Mouse (Mus musculus): ENCODE measurements around the gene Znhit2. TPM values are rescaled to one million over a fixed set of nuclear protein-coding genes. Genes with fewer than 3 reads are reported as not detected.

Znhit2 gene
- polyA plus RNA-seq, 1 experiment from 2014 or later, result 40.0 TPM

DNA sequence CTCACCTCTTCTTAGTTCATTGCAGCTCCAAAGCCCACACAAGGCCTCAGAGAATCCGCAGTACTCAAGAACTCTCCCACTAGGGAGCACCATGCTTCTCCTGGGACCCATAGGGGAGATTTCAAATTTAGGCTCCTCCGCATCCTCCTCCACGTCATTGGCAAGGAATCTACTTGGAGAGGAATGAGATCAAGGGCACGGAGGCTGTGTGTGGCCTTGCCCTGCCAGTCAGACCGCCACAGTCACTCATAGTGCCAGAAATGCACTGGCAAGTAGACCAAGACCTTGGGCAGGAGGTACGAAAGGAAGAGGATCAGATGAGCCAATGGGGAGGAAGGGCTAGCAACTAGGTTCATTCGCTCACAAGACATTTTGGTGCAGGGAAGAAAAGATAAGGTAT is 37.1 kb upstream of the Znhit2 start:
- Histone ChIP-seq H3K4me2 (no peak overlapping the region), H3K9ac (ENCODE audit: low read length) (peak overlapping the region; percentile 20; the same call in 1 of the 2 replicates), H3K4me1 (ENCODE audit: control insufficient read depth, insufficient read depth, low read length) (no peaks in the 10 kb centered on the region), H3K27me3 (ENCODE audit: control insufficient read depth, insufficient read depth, low read length) (no peaks in the 10 kb centered on the region), H3K27ac (ENCODE audit: low read depth, low read length) (no peak overlapping the region), H3K4me3 (ENCODE audit: low read depth, low read length) (no peak overlapping the region), H3K9me3 (ENCODE audit: control insufficient read depth, low read length) (no peaks in the 10 kb centered on the region), H3K36me3 (ENCODE audit: control insufficient read depth, insufficient read depth, low read length) (no peaks in the 10 kb centered on the region)
- ATAC-seq (ENCODE audit: low FRiP score) (no peak), DNase-seq (ENCODE audit: low spot score, missing footprints) (no peak)
- 90% methylated on average over 7 of the region's 7 CpGs for whole genome bisulfite sequencing

DNA sequence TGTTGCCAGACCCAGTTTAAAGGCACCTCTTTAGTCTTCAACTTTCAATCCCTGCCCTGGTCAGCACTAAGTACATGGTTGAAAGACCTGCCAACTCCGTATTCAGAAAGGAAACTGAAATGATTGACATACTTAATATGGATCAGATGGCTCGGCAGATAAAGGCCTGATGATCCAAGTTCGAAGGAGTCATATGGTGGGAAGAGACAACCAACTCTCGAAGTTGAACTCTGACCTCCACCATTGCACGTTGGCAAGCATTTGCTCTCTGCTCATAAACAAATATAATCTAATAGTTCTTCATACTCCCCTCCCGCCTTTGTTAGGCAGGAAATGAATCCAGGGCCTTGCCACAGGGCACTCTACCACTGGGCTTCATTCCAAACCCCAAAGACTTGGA is 32.0 kb upstream of the Znhit2 start:
- no peak overlapping the region for H3K27ac ChIP-seq (ENCODE audit: low read depth, low read length)
- no peaks in the 10 kb centered on the region for H3K27me3 ChIP-seq (ENCODE audit: control insufficient read depth, insufficient read depth, low read length)
- H3K9ac ChIP-seq (ENCODE audit: low read length), result no peak overlapping the region
- WGBS, result 90% methylated on average over 6 of the region's 6 CpGs
- H3K4me3 ChIP-seq (ENCODE audit: low read depth, low read length), result no peak overlapping the region
- no peaks in the 10 kb centered on the region for H3K36me3 ChIP-seq (ENCODE audit: control insufficient read depth, insufficient read depth, low read length)
- DNase-seq (ENCODE audit: low spot score, missing footprints), result no peak
- ATAC-seq (ENCODE audit: low FRiP score), result no peak
- no peaks in the 10 kb centered on the region for H3K4me1 ChIP-seq (ENCODE audit: control insufficient read depth, insufficient read depth, low read length)
- no peaks in the 10 kb centered on the region for H3K9me3 ChIP-seq (ENCODE audit: control insufficient read depth, low read length)
- no peak overlapping the region for H3K4me2 ChIP-seq

DNA sequence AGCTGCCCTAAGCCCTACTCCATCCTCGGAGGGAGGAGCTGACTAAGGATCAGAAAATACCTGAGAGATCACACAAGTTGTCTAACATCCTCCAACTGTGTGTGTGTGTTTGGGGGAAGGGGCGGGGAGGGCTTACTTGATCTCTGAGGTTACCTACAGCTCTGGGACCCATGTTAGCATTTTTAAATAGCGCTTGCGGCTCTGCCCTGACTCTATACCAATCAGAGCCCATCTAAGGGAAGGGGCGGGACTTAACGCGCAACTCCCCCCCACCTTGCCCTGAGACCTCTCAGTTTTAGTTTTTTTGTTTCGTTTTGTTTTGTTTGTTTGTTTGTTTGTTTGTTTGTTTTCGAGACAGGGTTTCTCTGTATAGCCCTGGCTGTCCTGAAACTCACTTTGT is 31.6 kb upstream of the Znhit2 start:
- no peaks in the 10 kb centered on the region for H3K4me1 ChIP-seq (ENCODE audit: control insufficient read depth, insufficient read depth, low read length)
- no peak overlapping the region for H3K4me3 ChIP-seq (ENCODE audit: low read depth, low read length)
- 77% methylated on average over 9 of the region's 9 CpGs for WGBS
- H3K4me2 ChIP-seq, result no peak overlapping the region
- DNase-seq (ENCODE audit: low spot score, missing footprints) (no peak), ATAC-seq (ENCODE audit: low FRiP score) (no peak)
- no peaks in the 10 kb centered on the region for H3K9me3 ChIP-seq (ENCODE audit: control insufficient read depth, low read length)
- H3K9ac ChIP-seq (ENCODE audit: low read length), result no peak overlapping the region
- H3K27me3 ChIP-seq (ENCODE audit: control insufficient read depth, insufficient read depth, low read length), result no peaks in the 10 kb centered on the region
- H3K27ac ChIP-seq (ENCODE audit: low read depth, low read length), result no peak overlapping the region
- no peaks in the 10 kb centered on the region for H3K36me3 ChIP-seq (ENCODE audit: control insufficient read depth, insufficient read depth, low read length)

DNA sequence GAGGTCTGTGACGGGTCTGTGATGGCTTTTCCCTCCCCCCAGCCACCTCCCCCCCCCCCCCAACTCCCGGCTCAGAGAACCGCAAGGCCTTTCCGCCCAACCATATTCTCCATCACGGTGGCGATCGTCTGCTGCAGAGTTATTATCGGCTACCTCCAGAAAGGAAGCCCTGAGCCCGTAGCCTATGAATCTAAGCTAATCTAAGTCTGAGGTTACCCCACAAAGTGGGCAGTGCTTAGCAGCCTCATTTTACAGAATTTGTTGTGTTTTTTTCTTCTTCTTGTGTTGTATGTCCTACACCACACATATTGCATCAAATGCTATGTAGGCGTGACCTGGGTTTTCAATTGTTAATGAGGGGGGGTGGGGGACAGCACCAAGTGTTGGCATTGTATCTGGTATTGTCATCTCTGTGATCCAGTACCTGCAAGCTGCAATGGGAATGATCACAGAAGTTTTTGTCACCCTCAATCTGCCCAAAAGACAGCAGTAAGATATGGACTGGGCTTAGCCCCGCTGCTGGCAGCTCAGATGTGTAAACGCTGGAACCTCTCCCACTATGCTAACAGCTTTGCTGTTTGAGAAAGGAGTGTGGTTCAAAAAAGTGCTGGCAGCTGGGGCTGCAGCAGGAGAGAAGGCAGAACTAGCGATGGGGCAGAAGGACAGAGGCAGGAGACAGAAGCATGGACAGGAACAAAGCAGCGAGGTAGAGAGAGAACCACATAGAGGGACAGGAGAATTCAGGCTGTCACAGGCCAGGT is 30.3 kb upstream of the Znhit2 start:
- DNase-seq (ENCODE audit: low spot score, missing footprints), result no peak
- 77% methylated on average over 14 of the region's 14 CpGs for WGBS
- Histone ChIP-seq H3K27ac (ENCODE audit: low read depth, low read length) (no peak overlapping the region), H3K4me3 (ENCODE audit: low read depth, low read length) (no peak overlapping the region), H3K9me3 (ENCODE audit: control insufficient read depth, low read length) (no peaks in the 10 kb centered on the region), H3K27me3 (ENCODE audit: control insufficient read depth, insufficient read depth, low read length) (no peaks in the 10 kb centered on the region), H3K36me3 (ENCODE audit: control insufficient read depth, insufficient read depth, low read length) (no peaks in the 10 kb centered on the region), H3K4me1 (ENCODE audit: control insufficient read depth, insufficient read depth, low read length) (no peaks in the 10 kb centered on the region), H3K9ac (ENCODE audit: low read length) (no peak overlapping the region), H3K4me2 (no peak overlapping the region)
- no peak for ATAC-seq (ENCODE audit: low FRiP score)

DNA sequence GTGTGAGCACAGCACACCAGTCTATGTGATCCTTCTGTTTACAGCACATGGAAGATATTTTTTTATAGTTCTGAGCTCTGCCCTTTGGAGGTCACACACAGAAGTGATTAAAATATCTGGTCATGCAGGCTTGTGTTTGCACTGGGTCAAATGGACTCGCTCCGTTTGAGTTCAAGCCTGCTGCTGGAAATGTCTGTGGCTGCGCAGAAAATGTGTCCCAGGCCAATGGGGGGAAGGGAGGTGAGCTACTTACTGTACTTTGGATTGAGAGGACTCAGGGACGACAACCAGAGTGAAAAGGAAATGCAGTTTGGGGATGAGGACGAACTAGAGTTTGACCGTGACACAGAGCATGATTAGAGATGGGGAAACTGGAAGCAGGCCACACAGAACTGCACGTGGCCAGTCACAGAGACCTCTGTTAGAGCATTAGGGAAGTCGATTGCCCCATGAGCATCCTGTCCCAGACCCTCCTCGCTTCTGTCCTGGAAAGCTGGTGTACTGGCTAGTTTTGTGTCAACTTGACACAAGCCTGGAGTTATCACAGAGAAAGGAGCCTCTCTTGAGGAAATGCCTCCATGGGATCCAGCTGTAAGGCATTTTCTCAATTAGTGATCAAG is 24.9 kb upstream of the Znhit2 start:
- Histone ChIP-seq H3K9me3 (ENCODE audit: control insufficient read depth, low read length) (no peaks in the 10 kb centered on the region), H3K36me3 (ENCODE audit: control insufficient read depth, insufficient read depth, low read length) (no peaks in the 10 kb centered on the region), H3K4me2 (no peak overlapping the region), H3K27me3 (ENCODE audit: control insufficient read depth, insufficient read depth, low read length) (no peaks in the 10 kb centered on the region), H3K4me3 (ENCODE audit: low read depth, low read length) (no peak overlapping the region), H3K27ac (ENCODE audit: low read depth, low read length) (no peak overlapping the region), H3K9ac (ENCODE audit: low read length) (no peak overlapping the region), H3K4me1 (ENCODE audit: control insufficient read depth, insufficient read depth, low read length) (no peaks in the 10 kb centered on the region)
- ATAC-seq (ENCODE audit: low FRiP score), result no peak
- 78% methylated on average over 9 of the region's 9 CpGs for WGBS
- DNase-seq (ENCODE audit: low spot score, missing footprints), result no peak

DNA sequence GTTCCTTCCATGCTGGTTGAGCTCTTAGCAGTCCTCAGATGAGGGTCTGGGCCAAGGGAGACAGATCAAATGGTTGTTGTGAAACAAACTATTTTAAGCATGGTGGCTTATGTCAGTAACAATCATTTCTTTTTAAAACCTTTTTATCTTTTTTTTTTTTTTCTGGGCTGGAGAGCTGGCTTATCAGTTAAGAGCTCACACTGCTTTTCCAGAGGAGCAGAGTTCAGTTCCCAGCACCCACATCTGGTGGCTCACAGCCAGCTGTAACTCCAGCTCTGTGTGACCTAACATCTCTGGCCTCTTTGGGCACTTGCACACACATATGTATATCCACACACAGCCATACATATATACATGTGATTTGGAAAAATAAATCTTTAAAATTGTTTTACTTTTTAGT is 23.3 kb upstream of the Znhit2 start:
- H3K9me3 ChIP-seq (ENCODE audit: control insufficient read depth, low read length), result no peaks in the 10 kb centered on the region
- H3K4me3 ChIP-seq (ENCODE audit: low read depth, low read length), result no peak overlapping the region
- no peaks in the 10 kb centered on the region for H3K27me3 ChIP-seq (ENCODE audit: control insufficient read depth, insufficient read depth, low read length)
- H3K27ac ChIP-seq (ENCODE audit: low read depth, low read length), result no peak overlapping the region
- no peak overlapping the region for H3K4me2 ChIP-seq
- no peaks in the 10 kb centered on the region for H3K4me1 ChIP-seq (ENCODE audit: control insufficient read depth, insufficient read depth, low read length)
- no peak for DNase-seq (ENCODE audit: low spot score, missing footprints)
- H3K9ac ChIP-seq (ENCODE audit: low read length), result no peak overlapping the region
- ATAC-seq (ENCODE audit: low FRiP score), result no peak
- H3K36me3 ChIP-seq (ENCODE audit: control insufficient read depth, insufficient read depth, low read length), result no peaks in the 10 kb centered on the region

DNA sequence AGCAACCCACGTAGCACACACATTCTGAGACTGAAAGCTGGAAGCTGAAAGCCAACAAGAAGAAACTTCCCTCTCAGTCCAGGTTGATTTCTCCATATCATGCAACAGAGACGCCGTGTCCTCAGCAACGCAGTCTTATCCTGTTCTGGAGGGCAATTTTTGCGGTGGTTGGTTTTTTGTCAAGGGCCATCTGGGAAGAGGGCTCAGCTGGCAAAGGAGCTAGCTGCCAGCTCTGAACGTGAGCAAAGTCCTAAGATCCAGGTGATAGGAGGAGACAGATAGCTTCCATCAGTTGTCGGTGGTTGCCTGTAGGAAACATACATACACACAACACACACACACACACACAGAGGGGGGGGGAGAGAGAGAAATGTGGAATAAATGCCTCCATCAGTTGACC is 22.7 kb upstream of the Znhit2 start:
- H3K4me2 ChIP-seq, result no peak overlapping the region
- 88% methylated on average over 7 of the region's 7 CpGs for WGBS
- DNase-seq (ENCODE audit: low spot score, missing footprints), result no peak

DNA sequence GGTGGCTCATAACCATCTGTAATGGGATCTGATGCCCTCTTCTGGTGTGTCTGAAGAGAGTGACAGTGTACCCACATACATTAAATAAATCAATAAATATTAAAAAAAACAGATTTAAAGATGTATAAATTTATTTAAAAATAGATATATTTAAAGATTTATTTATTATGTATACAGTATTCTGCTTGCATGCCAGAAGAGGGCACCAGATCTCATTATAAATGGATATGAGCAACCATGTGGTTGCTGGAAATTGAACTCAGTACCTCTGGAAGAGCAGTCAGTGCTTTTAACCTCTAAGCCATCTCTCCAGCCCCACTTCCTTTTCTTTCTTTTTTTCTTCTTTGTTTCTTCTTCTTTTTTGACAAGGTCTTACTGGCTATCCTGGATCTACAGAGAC is 21.0 kb upstream of the Znhit2 start:
- Histone ChIP-seq H3K4me3 (ENCODE audit: low read depth, low read length) (no peak overlapping the region), H3K27me3 (ENCODE audit: control insufficient read depth, insufficient read depth, low read length) (no peaks in the 10 kb centered on the region)
- ATAC-seq (ENCODE audit: low FRiP score), result no peak

More for the DNA sequence above, 22.7 kb upstream of the Znhit2 start:
- no peak for ATAC-seq (ENCODE audit: low FRiP score)
- Histone ChIP-seq H3K36me3 (ENCODE audit: control insufficient read depth, insufficient read depth, low read length) (no peaks in the 10 kb centered on the region), H3K9ac (ENCODE audit: low read length) (no peak overlapping the region), H3K4me1 (ENCODE audit: control insufficient read depth, insufficient read depth, low read length) (no peaks in the 10 kb centered on the region), H3K27ac (ENCODE audit: low read depth, low read length) (no peak overlapping the region), H3K4me3 (ENCODE audit: low read depth, low read length) (no peak overlapping the region), H3K9me3 (ENCODE audit: control insufficient read depth, low read length) (no peaks in the 10 kb centered on the region), H3K27me3 (ENCODE audit: control insufficient read depth, insufficient read depth, low read length) (no peaks in the 10 kb centered on the region)

DNA sequence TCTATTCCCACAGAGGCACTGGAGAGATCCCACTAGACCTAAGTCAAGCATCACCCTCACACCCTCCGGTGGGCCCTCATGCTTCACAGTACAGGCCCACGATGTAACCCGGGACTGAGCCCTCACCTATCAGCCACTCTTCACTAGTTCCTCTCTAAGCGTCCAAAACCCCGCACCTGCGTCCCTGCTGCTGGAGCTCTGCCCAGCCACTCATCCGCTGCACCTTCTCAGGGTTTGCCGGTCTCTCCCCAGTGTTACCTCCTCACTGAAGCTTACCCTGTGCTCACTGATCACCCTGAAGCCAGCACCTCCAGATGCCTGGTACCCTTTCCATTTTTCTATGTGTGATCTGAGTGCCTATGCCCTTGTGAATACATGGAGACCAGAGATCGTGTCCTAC is 18.7 kb upstream of the Znhit2 start:
- Histone ChIP-seq H3K9ac (ENCODE audit: low read length) (no peak overlapping the region), H3K4me3 (ENCODE audit: low read depth, low read length) (no peak overlapping the region), H3K27ac (ENCODE audit: low read depth, low read length) (no peak overlapping the region), H3K4me1 (ENCODE audit: control insufficient read depth, insufficient read depth, low read length) (peaks cover 8% of the 10 kb centered on the region), H3K36me3 (ENCODE audit: control insufficient read depth, insufficient read depth, low read length) (no peaks in the 10 kb centered on the region), H3K9me3 (ENCODE audit: control insufficient read depth, low read length) (no peaks in the 10 kb centered on the region), H3K27me3 (ENCODE audit: control insufficient read depth, insufficient read depth, low read length) (no peaks in the 10 kb centered on the region), H3K4me2 (no peak overlapping the region)
- 84% methylated on average over 9 of the region's 9 CpGs for WGBS
- ATAC-seq (ENCODE audit: low FRiP score) (no peak), DNase-seq (ENCODE audit: low spot score, missing footprints) (no peak)

More for the DNA sequence above, 21.0 kb upstream of the Znhit2 start:
- H3K9me3 ChIP-seq (ENCODE audit: control insufficient read depth, low read length), result no peaks in the 10 kb centered on the region
- DNase-seq (ENCODE audit: low spot score, missing footprints), result no peak
- no peaks in the 10 kb centered on the region; the same call in 1 of the 2 replicates for H3K4me1 ChIP-seq (ENCODE audit: control insufficient read depth, insufficient read depth, low read length)
- no peak overlapping the region for H3K9ac ChIP-seq (ENCODE audit: low read length)
- no peak overlapping the region for H3K27ac ChIP-seq (ENCODE audit: low read depth, low read length)
- no peaks in the 10 kb centered on the region for H3K36me3 ChIP-seq (ENCODE audit: control insufficient read depth, insufficient read depth, low read length)
- no peak overlapping the region for H3K4me2 ChIP-seq

All from midbrain, embryonic 11.5 days (tissue).